Mouse (Mus musculus) MEL (cell line): ENCODE measurements around the gene Hoxa11. TPM values are rescaled to one million over a fixed set of nuclear protein-coding genes. Genes with fewer than 3 reads are reported as not detected.

Source experiments
- DNase-seq: peaks from one replicate; pipeline ENCODE4 v3.0.0; 2011; ENCODE audit warnings: low read depth, low spot score
- H3K27ac ChIP-seq: 2 replicates; pipeline ENCODE4 v1.5.1; 2012; ENCODE audit warnings: low read depth, mild to moderate bottlenecking, control low read depth, low read length, moderate library complexity; ENCODE audit not compliant: control insufficient read depth
- H3K27me3 ChIP-seq, 2 experiments: fragments of 150-350 bp in 1 of 2; sonication (generic) in 1 of 2; 2 replicates each; pipeline ENCODE4 v1.6.1; 2012; ENCODE audit warnings: low read length in 2 of 2, mild to moderate bottlenecking in 2 of 2, improper control_type of control experiment in 1 of 2, moderate library complexity in 1 of 2; ENCODE audit not compliant: insufficient read depth in 2 of 2, control insufficient read depth in 1 of 2
- H3K36me3 ChIP-seq, 2 experiments: 2 replicates each; pipeline ENCODE4 v1.6.1; 2012 to 2014; ENCODE audit warnings: low read length in 2 of 2, improper control_type of control experiment in 1 of 2, inconsistent platforms in 1 of 2, mild to moderate bottlenecking in 1 of 2; ENCODE audit not compliant: insufficient read depth in 2 of 2, control insufficient read depth in 1 of 2
- H3K4me1 ChIP-seq, 2 experiments: fragments of 150-350 bp in 1 of 2; sonication (generic) in 1 of 2; 2 replicates each; pipeline ENCODE4 v1.6.1; 2012; ENCODE audit warnings: low read length in 2 of 2, improper control_type of control experiment in 1 of 2, mild to moderate bottlenecking in 1 of 2; ENCODE audit not compliant: insufficient read depth in 2 of 2, control insufficient read depth in 1 of 2
- H3K4me3 ChIP-seq, 2 experiments: fragments of 150-350 bp in 1 of 2; sonication (generic) in 1 of 2; 2 replicates each; pipeline ENCODE4 v1.5.1; 2012; ENCODE audit warnings: low read depth in 2 of 2, low read length in 2 of 2, mild to moderate bottlenecking in 2 of 2, moderate library complexity in 2 of 2, control low read depth in 1 of 2, improper control_type of control experiment in 1 of 2; ENCODE audit not compliant: control insufficient read depth in 1 of 2, insufficient read depth in 1 of 2
- H3K79me2 ChIP-seq: 2 replicates; pipeline ENCODE4 v1.6.1; 2012; ENCODE audit warnings: mild to moderate bottlenecking, low read length, moderate library complexity; ENCODE audit not compliant: control insufficient read depth, poor library complexity, insufficient read depth
- H3K9ac ChIP-seq: 2 replicates; pipeline ENCODE4 v1.6.1; 2012; ENCODE audit warnings: low read depth, mild to moderate bottlenecking, control low read depth, low read length, moderate library complexity; ENCODE audit not compliant: control insufficient read depth, poor library complexity, severe bottlenecking
- H3K9me3 ChIP-seq: fragments of 150-350 bp; sonication (generic); replicated peaks from 2 replicates; pipeline ENCODE4 v1.6.1; 2012; ENCODE audit warnings: mild to moderate bottlenecking, low read length, improper control_type of control experiment, moderate library complexity; ENCODE audit not compliant: insufficient read depth
- BHLHE40 ChIP-seq: IDR thresholded peaks from 2 replicates; pipeline ENCODE4 v1.6.1; 2012; ENCODE audit warnings: low read depth, mild to moderate bottlenecking, inconsistent platforms, low read length, improper control_type of control experiment, borderline replicate concordance
- CHD1 ChIP-seq: IDR thresholded peaks from 2 replicates; pipeline ENCODE4 v1.6.1; 2012; ENCODE audit warnings: low read depth, mild to moderate bottlenecking, inconsistent platforms, low read length, improper control_type of control experiment
- ELF1 ChIP-seq: IDR thresholded peaks from 2 replicates; pipeline ENCODE4 v1.6.1; 2014; ENCODE audit warnings: low read depth, mild to moderate bottlenecking, inconsistent platforms, low read length, improper control_type of control experiment, moderate library complexity
- EP300 ChIP-seq, 2 experiments: IDR thresholded peaks; 2 replicates each; pipeline ENCODE4 v1.6.1; 2011; ENCODE audit warnings: improper control_type of control experiment in 2 of 2, low read length in 2 of 2, low read depth in 1 of 2, mild to moderate bottlenecking in 1 of 2
- GABPA ChIP-seq: IDR thresholded peaks from 2 replicates; pipeline ENCODE4 v1.6.1; 2012; ENCODE audit warnings: low read depth, mild to moderate bottlenecking, inconsistent platforms, low read length, improper control_type of control experiment, moderate library complexity
- GATA1 ChIP-seq: IDR thresholded peaks from 2 replicates; pipeline ENCODE4 v1.6.1; 2011; ENCODE audit warnings: low read depth, low read length, improper control_type of control experiment
- HCFC1 ChIP-seq: IDR thresholded peaks from 2 replicates; pipeline ENCODE4 v1.6.1; 2012; ENCODE audit warnings: low read depth, mild to moderate bottlenecking, inconsistent platforms, low read length, improper control_type of control experiment, moderate library complexity
- JUND ChIP-seq: IDR thresholded peaks from 2 replicates; pipeline ENCODE4 v1.6.1; 2011; ENCODE audit warnings: low read depth, mild to moderate bottlenecking, improper control_type of control experiment, low read length
- KAT2A ChIP-seq: conservative IDR thresholded peaks from 2 replicates; pipeline ENCODE4 v1.6.1; 2012; ENCODE audit warnings: low read depth, low read length, improper control_type of control experiment, inconsistent platforms
- MAX ChIP-seq: IDR thresholded peaks from 2 replicates; pipeline ENCODE4 v1.6.1; 2011; ENCODE audit warnings: low read length, improper control_type of control experiment
- MAZ ChIP-seq: IDR thresholded peaks from 2 replicates; pipeline ENCODE4 v1.6.1; 2012; ENCODE audit warnings: low read depth, mild to moderate bottlenecking, inconsistent platforms, low read length, improper control_type of control experiment
- MEF2A ChIP-seq: IDR thresholded peaks from 2 replicates; pipeline ENCODE4 v1.6.1; 2014; ENCODE audit warnings: low read depth, mild to moderate bottlenecking, inconsistent platforms, low read length, improper control_type of control experiment; ENCODE audit not compliant: poor library complexity, insufficient replicate concordance, severe bottlenecking; ENCODE audit errors: extremely low read depth
- MXI1 ChIP-seq: IDR thresholded peaks from 2 replicates; pipeline ENCODE4 v1.6.1; 2011; ENCODE audit warnings: mild to moderate bottlenecking, low read depth, low read length, improper control_type of control experiment
- MYB ChIP-seq: IDR thresholded peaks from 2 replicates; pipeline ENCODE4 v1.6.1; 2011; ENCODE audit warnings: mild to moderate bottlenecking, low read depth, low read length, improper control_type of control experiment
- MYC ChIP-seq: IDR thresholded peaks from 2 replicates; pipeline ENCODE4 v1.6.1; 2011; ENCODE audit warnings: low read depth, mild to moderate bottlenecking, low read length, improper control_type of control experiment, moderate library complexity
- POLR2A ChIP-seq, 2 experiments: IDR thresholded peaks; 2 replicates each; pipeline ENCODE4 v1.6.1; 2011 to 2012; ENCODE audit warnings: low read length in 2 of 2, mild to moderate bottlenecking in 2 of 2, control low read depth in 1 of 2, improper control_type of control experiment in 1 of 2, low read depth in 1 of 2, moderate library complexity in 1 of 2; ENCODE audit not compliant: control insufficient read depth in 1 of 2, insufficient read depth in 1 of 2, poor library complexity in 1 of 2
- RCOR1 ChIP-seq: IDR thresholded peaks from 2 replicates; pipeline ENCODE4 v1.6.1; 2012; ENCODE audit warnings: low read depth, mild to moderate bottlenecking, inconsistent platforms, low read length, improper control_type of control experiment
- TAL1 ChIP-seq: IDR thresholded peaks from 2 replicates; pipeline ENCODE4 v1.6.1; 2012; ENCODE audit warnings: mild to moderate bottlenecking, inconsistent platforms, low read length, moderate library complexity, mixed read lengths
- UBTF ChIP-seq: IDR thresholded peaks from 2 replicates; pipeline ENCODE4 v1.6.1; 2012; ENCODE audit warnings: low read depth, mild to moderate bottlenecking, inconsistent platforms, low read length, improper control_type of control experiment, moderate library complexity, borderline replicate concordance; ENCODE audit not compliant: insufficient read depth
- USF1 ChIP-seq: IDR thresholded peaks from 2 replicates; pipeline ENCODE4 v1.6.1; 2014; ENCODE audit warnings: low read depth, mild to moderate bottlenecking, inconsistent platforms, low read length, improper control_type of control experiment, moderate library complexity
- ZC3H11A ChIP-seq: IDR thresholded peaks from 2 replicates; pipeline ENCODE4 v1.6.1; 2012; ENCODE audit warnings: low read depth, mild to moderate bottlenecking, inconsistent platforms, low read length, improper control_type of control experiment
- ZMIZ1 ChIP-seq: IDR thresholded peaks from 2 replicates; pipeline ENCODE4 v1.6.1; 2012; ENCODE audit warnings: low read depth, mild to moderate bottlenecking, inconsistent platforms, low read length, improper control_type of control experiment, moderate library complexity
- ZNF384 ChIP-seq: IDR thresholded peaks from 2 replicates; pipeline ENCODE4 v1.6.1; 2012; ENCODE audit warnings: low read depth, mild to moderate bottlenecking, inconsistent platforms, low read length, improper control_type of control experiment
- polyA plus RNA-seq, 2 experiments: library from polyadenylated mRNA; stranded (reverse) in 1 of 2; unstranded in 1 of 2; fragments of >175 nt in 1 of 2; fragments of >200 nt in 1 of 2; gene quantifications; 2 replicates each; pipeline versions ENCODE4 v1.2.1 to v1.2.4; 2012; ENCODE audit warnings: low replicate concordance in 2 of 2, low read depth in 1 of 2; ENCODE audit not compliant: insufficient read length in 2 of 2, insufficient read depth in 1 of 2, missing spikeins in 1 of 2
- total RNA-seq: library from RNA; depleted of rRNA; stranded (reverse); fragments of 300-350 nt; gene quantifications from 2 replicates; pipeline ENCODE4 v1.2.3, GENCODE M21; 2012

The Hoxa11 gene
- total and polyA plus RNA-seq, 3 experiments: not detected

GRCm38 (mm10) chr6:52237346-52238154, 8.1 kb downstream of the Hoxa11 start:
- no peaks in the 10 kb centered on the region for H3K79me2 ChIP-seq
- TF ChIP-seq ZC3H11A: no peak
- TF ChIP-seq EP300 (IDR thresholded peaks at IDR 0.05; ENCODE audit: low read depth in 1 of 2, low read length in 2 of 2): no peak
- TF ChIP-seq POLR2A (IDR thresholded peaks at IDR 0.05; ENCODE audit: control insufficient read depth in 1 of 2, insufficient read depth in 1 of 2, low read depth in 1 of 2, low read length in 2 of 2, poor library complexity in 1 of 2): no peak
- TF ChIP-seq ELF1: no peak
- TF ChIP-seq MAZ: no peak
- no peak for TF ChIP-seq CHD1
- no peak for TF ChIP-seq HCFC1
- TF ChIP-seq MAX: no peak
- no peak for TF ChIP-seq UBTF
- no peak for TF ChIP-seq MEF2A
- TF ChIP-seq MYC: no peak
- no peak for TF ChIP-seq MXI1
- TF ChIP-seq GABPA: no peak
- no peak for TF ChIP-seq BHLHE40
- TF ChIP-seq RCOR1: no peak
- TF ChIP-seq ZMIZ1: no peak
- no peak for TF ChIP-seq GATA1
- TF ChIP-seq ZNF384: no peak
- no peak for TF ChIP-seq USF1
- TF ChIP-seq TAL1: no peak
- TF ChIP-seq, all 39 proteins: peak for 0
- Histone ChIP-seq H3K4me3 (no peak overlapping the region), H3K36me3 (no peaks in the 10 kb centered on the region), H3K27me3 (no peaks in the 10 kb centered on the region), H3K4me1 (no peaks in the 10 kb centered on the region), H3K27ac (no peak overlapping the region), H3K9ac (no peak overlapping the region), H3K9me3 (no peaks in the 10 kb centered on the region)
- no peak for DNase-seq

DNA sequence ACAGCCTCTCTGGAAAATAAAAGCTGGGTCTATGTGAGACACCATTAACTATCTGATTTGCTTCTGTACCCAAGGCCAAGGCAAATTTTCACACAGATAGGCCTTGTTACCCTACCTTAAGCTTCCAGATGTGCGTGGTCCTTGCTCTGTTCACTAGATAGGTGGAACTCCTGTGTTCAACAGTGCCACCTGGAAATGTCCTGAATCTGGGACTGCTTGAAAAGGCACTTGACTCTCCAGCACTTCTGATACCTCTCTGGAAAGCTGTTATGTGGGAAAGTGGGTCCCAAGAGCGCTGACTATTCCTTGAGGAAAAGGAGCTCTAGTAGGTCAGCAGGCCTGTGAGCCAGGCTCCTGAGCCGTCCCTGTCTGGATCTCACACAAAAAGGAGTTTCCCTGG, 8.8 kb downstream of the Hoxa11 start:
- no peaks in the 10 kb centered on the region for H3K79me2 ChIP-seq
- DNase-seq: no peak
- TF ChIP-seq POLR2A (IDR thresholded peaks at IDR 0.05; ENCODE audit: control insufficient read depth in 1 of 2, insufficient read depth in 1 of 2, low read depth in 1 of 2, low read length in 2 of 2, poor library complexity in 1 of 2): no peak
- no peak for TF ChIP-seq MYB
- TF ChIP-seq JUND: no peak
- TF ChIP-seq KAT2A: no peak
- TF ChIP-seq, all 39 proteins: peak for 0
- Histone ChIP-seq H3K9ac (no peak overlapping the region), H3K36me3 (no peaks in the 10 kb centered on the region), H3K4me1 (no peaks in the 10 kb centered on the region), H3K4me3 (no peak overlapping the region), H3K27ac (no peak overlapping the region), H3K27me3 (no peaks in the 10 kb centered on the region), H3K9me3 (no peaks in the 10 kb centered on the region)
